Mouse (Mus musculus): Measurements from ENCODE around the gene 1700023F06Rik. TPM values are rescaled to one million over a fixed set of nuclear protein-coding genes. Genes with fewer than 3 reads are reported as not detected.
A peak's percentile ranks its signal among the peaks of the same experiment; 100 is the strongest.

Gene 1700023F06Rik
- polyA plus RNA-seq, 1 experiment: not detected

- TF ChIP-seq CTCF (IDR thresholded peaks at IDR 0.05; ENCODE audit: control insufficient read depth, insufficient read depth, low read length) (no peak), POLR2A (IDR thresholded peaks at IDR 0.05; ENCODE audit: borderline replicate concordance, control insufficient read depth, low read depth, low read length) (no peak)
- Histone ChIP-seq H3K4me1 (ENCODE audit: control insufficient read depth, insufficient read depth, low read length) (peaks cover 9% of the 10 kb centered on the region), H3K27ac (ENCODE audit: control insufficient read depth, insufficient read depth, low read depth, low read length, poor library complexity) (peak overlapping the region; percentile 96), H3K4me3 (replicated peaks; ENCODE audit: control insufficient read depth, low read depth, low read length) (peak overlapping the region; percentile 82)
- WGBS: 38% methylated on average over 7 of the region's 7 CpGs
These were observed 35.2 kb downstream of the 1700023F06Rik start for GRCm38 (mm10) chr11:103173041-103173770.

DNA sequence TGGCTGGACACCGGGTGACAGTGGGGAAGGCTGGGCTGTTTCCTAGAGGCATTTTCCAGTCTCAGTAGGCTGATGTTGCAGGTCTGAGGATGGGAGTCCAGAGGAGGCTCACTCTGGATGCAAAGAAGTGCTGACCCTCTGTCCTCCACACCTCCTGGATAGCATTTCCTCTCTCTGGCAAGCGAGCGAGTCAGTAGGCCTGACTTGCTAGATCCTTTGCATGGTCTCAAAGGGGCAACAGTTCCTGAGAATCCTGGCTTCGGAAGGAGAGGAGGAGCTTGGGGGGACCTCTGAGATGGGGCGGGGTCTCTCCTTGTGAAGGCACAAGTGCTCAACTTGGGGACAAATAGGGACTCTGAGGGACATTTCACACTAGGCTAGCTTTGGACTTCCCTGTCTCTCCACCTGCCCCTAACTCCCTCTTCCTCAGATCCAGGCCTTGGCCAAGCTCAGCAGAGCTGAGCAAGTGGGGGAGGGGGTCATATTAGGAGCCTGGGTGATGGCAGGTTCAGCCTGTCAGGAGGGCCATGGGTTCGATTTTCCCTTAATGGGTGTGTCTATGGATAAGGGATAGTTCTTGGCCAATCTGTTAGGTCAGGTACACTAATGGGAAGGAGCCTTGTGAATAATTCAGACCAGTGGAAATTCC, 35.8 kb downstream of the 1700023F06Rik start:
- TF ChIP-seq CTCF (IDR thresholded peaks at IDR 0.05; ENCODE audit: control insufficient read depth, insufficient read depth, low read length): no peak
- TF ChIP-seq POLR2A (IDR thresholded peaks at IDR 0.05; ENCODE audit: borderline replicate concordance, control insufficient read depth, low read depth, low read length): no peak
- peaks cover 9% of the 10 kb centered on the region for H3K4me1 ChIP-seq (ENCODE audit: control insufficient read depth, insufficient read depth, low read length)
- peak overlapping the region; percentile 82 for H3K4me3 ChIP-seq (replicated peaks; ENCODE audit: control insufficient read depth, low read depth, low read length)
- 15% methylated on average over 6 of the region's 6 CpGs for WGBS
- H3K27ac ChIP-seq (ENCODE audit: control insufficient read depth, insufficient read depth, low read depth, low read length, poor library complexity): peak overlapping the region; percentile 96

DNA sequence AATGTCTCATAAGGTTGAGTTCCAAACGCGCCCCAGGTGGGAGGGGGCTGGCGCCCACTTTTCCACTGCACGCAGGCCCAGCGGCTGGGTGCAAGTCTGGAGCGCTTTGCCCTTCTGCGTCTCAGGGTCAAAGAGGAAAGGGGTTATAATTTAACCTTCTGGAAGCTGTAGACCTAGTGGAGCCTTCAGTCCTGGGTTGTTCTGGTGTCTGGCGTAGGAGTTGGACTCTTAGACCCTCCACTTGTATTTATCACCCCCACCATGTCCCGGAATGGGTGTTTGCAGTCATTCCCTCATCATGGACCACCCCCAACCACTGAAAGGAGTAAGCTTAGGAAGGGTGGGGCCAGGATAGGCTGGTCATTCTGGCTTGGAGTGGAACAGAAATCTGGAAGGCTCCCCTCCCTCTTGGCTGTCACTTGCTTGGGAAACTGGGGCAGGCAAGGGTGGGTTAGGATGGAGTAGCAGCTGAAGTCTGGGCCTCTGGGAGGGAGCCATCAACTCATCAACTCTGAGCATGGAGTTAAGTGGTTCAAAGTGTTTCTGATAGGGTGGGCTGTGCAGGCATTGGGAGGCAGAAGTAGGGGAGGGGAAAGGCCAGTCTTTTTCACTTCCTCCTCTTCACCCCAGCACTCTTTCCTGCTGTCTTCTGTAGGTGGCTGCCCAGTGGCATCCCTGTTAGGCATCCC, 36.5 kb downstream of the 1700023F06Rik start:
- TF ChIP-seq POLR2A (IDR thresholded peaks at IDR 0.05; ENCODE audit: borderline replicate concordance, control insufficient read depth, low read depth, low read length) (0 out of 2 replicates have a peak, but pooled peaks have one; percentile 19), CTCF (IDR thresholded peaks at IDR 0.05; ENCODE audit: control insufficient read depth, insufficient read depth, low read length) (no peak)
- 3% methylated on average over 9 of the region's 9 CpGs for WGBS
- Histone ChIP-seq H3K4me3 (replicated peaks; ENCODE audit: control insufficient read depth, low read depth, low read length) (peak overlapping the region; percentile 82), H3K27ac (ENCODE audit: control insufficient read depth, insufficient read depth, low read depth, low read length, poor library complexity) (peak overlapping the region; percentile 96), H3K4me1 (ENCODE audit: control insufficient read depth, insufficient read depth, low read length) (peaks cover 7% of the 10 kb centered on the region)

DNA sequence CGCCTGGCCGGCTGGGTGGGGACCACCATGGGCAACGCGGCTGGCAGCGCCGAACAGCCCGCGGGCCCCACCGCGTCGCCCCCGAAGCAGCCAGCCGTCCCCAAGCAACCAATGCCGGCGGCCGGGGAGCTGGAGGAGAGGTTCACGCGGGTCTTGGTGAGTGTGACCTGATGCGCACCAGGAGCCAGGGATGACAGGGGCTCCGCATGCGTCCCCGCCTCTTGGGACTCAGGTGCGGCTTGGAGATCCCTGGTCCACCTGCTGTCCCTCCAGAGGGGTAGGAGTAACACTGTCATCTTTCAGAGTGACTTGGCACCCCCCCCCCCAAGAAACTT, 37.1 kb downstream of the 1700023F06Rik start:
- TF ChIP-seq CTCF (IDR thresholded peaks at IDR 0.05; ENCODE audit: control insufficient read depth, insufficient read depth, low read length) (no peak), POLR2A (IDR thresholded peaks at IDR 0.05; ENCODE audit: borderline replicate concordance, control insufficient read depth, low read depth, low read length) (no peak)
- H3K27ac ChIP-seq (ENCODE audit: control insufficient read depth, insufficient read depth, low read depth, low read length, poor library complexity): peak overlapping the region; percentile 96
- peak overlapping the region; percentile 82 for H3K4me3 ChIP-seq (replicated peaks; ENCODE audit: control insufficient read depth, low read depth, low read length)
- peaks cover 5% of the 10 kb centered on the region for H3K4me1 ChIP-seq (ENCODE audit: control insufficient read depth, insufficient read depth, low read length)
- 1% methylated on average over 23 of the region's 23 CpGs for WGBS

- peak within 1 kb of the TSS; percentile 96 for H3K27ac ChIP-seq (ENCODE audit: control insufficient read depth, insufficient read depth, low read depth, low read length, poor library complexity)
- TF ChIP-seq CTCF (IDR thresholded peaks at IDR 0.05; ENCODE audit: control insufficient read depth, insufficient read depth, low read length): no peak
- peak; percentile 61; the same call in 1 of the 2 replicates for TF ChIP-seq POLR2A (IDR thresholded peaks at IDR 0.05; ENCODE audit: borderline replicate concordance, control insufficient read depth, low read depth, low read length)
- peaks cover 5% of the 10 kb centered on the region for H3K4me1 ChIP-seq (ENCODE audit: control insufficient read depth, insufficient read depth, low read length)
- peak within 1 kb of the TSS; percentile 82 for H3K4me3 ChIP-seq (replicated peaks; ENCODE audit: control insufficient read depth, low read depth, low read length)
- 1% methylated on average over 84 of the region's 84 CpGs for WGBS
These were observed 37.7 kb downstream of the 1700023F06Rik start, which contains the start of gene Fmnl1 for GRCm38 (mm10) chr11:103170494-103171285. Gene Fmnl1 (plus strand): TSS chr11:103171107.

- peak overlapping the region; percentile 36 for H3K4me3 ChIP-seq (replicated peaks; ENCODE audit: control insufficient read depth, low read depth, low read length)
- H3K4me1 ChIP-seq (ENCODE audit: control insufficient read depth, insufficient read depth, low read length): peaks cover 4% of the 10 kb centered on the region
- H3K27ac ChIP-seq (ENCODE audit: control insufficient read depth, insufficient read depth, low read depth, low read length, poor library complexity): peak overlapping the region; percentile 96
- WGBS: 29% methylated on average over 3 of the region's 3 CpGs
- no peak for TF ChIP-seq POLR2A (IDR thresholded peaks at IDR 0.05; ENCODE audit: borderline replicate concordance, control insufficient read depth, low read depth, low read length)
- TF ChIP-seq CTCF (IDR thresholded peaks at IDR 0.05; ENCODE audit: control insufficient read depth, insufficient read depth, low read length): no peak
These were observed 38.3 kb downstream of the 1700023F06Rik start for GRCm38 (mm10) chr11:103170111-103170493.

DNA sequence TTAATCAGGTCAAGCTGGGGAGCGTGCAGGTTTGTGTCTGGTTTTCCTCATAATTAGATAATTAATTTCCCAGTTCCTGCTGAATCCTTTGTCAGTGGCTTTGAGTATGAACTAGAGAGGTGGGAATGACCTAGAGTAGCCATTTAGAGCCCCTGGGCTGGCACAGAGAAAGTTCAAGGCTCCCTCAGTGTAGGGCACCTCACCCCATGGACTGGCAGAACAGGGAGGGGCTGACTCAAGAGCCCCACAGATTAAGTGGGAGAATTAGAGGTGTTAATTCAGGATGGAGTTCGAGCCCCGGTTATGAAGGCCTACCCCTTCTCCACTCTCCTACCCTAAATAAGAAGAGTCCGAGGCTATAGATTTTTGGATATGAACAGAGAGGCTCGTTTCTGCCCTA, 38.7 kb downstream of the 1700023F06Rik start:
- TF ChIP-seq CTCF (IDR thresholded peaks at IDR 0.05; ENCODE audit: control insufficient read depth, insufficient read depth, low read length) (no peak), POLR2A (IDR thresholded peaks at IDR 0.05; ENCODE audit: borderline replicate concordance, control insufficient read depth, low read depth, low read length) (no peak)

More for the DNA sequence above, 38.7 kb downstream of the 1700023F06Rik start:
- peaks cover 4% of the 10 kb centered on the region for H3K4me1 ChIP-seq (ENCODE audit: control insufficient read depth, insufficient read depth, low read length)
- H3K4me3 ChIP-seq (replicated peaks; ENCODE audit: control insufficient read depth, low read depth, low read length): no peak overlapping the region
- H3K27ac ChIP-seq (ENCODE audit: control insufficient read depth, insufficient read depth, low read depth, low read length, poor library complexity): no peak overlapping the region
- 74% methylated on average over 5 of the region's 5 CpGs for WGBS
